Mouse (Mus musculus) hindbrain, embryonic 15.5 days (tissue): ENCODE measurements around the gene Isl2. TPM values are rescaled to one million over a fixed set of nuclear protein-coding genes. Genes with fewer than 3 reads are reported as not detected.

Source experiments
- ATAC-seq: fragments of 200-750 bp; cut with Nextera tagmentation; 2 replicates; pipeline ENCODE4 v1.8.0; 2017; ENCODE audit warnings: low read depth, moderate number of reproducible peaks, moderate TSS enrichment; ENCODE audit not compliant: low FRiP score
- H3K27ac ChIP-seq: fragments of 300-500 bp; sonication (generic); replicated peaks from 2 replicates; pipeline ENCODE4 v1.5.1; 2015; ENCODE audit warnings: mild to moderate bottlenecking, inconsistent platforms
- H3K27me3 ChIP-seq: fragments of 300-500 bp; sonication (generic); 2 replicates; pipeline ENCODE4 v1.6.1; 2015; ENCODE audit warnings: control low read depth, inconsistent platforms
- H3K36me3 ChIP-seq: fragments of 300-500 bp; sonication (generic); 2 replicates; pipeline ENCODE4 v1.6.1; 2015; ENCODE audit warnings: control low read depth, inconsistent platforms
- H3K4me1 ChIP-seq: fragments of 300-500 bp; sonication (generic); replicated peaks from 2 replicates; pipeline ENCODE4 v1.6.1; 2015; ENCODE audit warnings: control low read depth, inconsistent platforms
- H3K4me2 ChIP-seq: fragments of 300-500 bp; sonication (generic); 2 replicates; pipeline ENCODE4 v1.6.1; 2015; ENCODE audit warnings: moderate library complexity, mild to moderate bottlenecking, inconsistent platforms
- H3K4me3 ChIP-seq: fragments of 300-500 bp; sonication (generic); 2 replicates; pipeline ENCODE4 v1.5.1; 2015; ENCODE audit warnings: mild to moderate bottlenecking, inconsistent platforms
- H3K9ac ChIP-seq: fragments of 300-500 bp; sonication (generic); 2 replicates; pipeline ENCODE4 v1.6.1; 2015; ENCODE audit warnings: inconsistent platforms
- H3K9me3 ChIP-seq: fragments of 300-500 bp; sonication (generic); 2 replicates; pipeline ENCODE4 v1.6.1; 2016; ENCODE audit warnings: control low read depth, inconsistent platforms
- WGBS: fragments of 180-500 bp; shearing (Covaris S2); methylation state at CpG from one replicate; pipeline ENCODE4 v1.1.7; 2015; 5-methylcytosine and 5-hydroxymethylcytosine counted together
- polyA plus RNA-seq: library from polyadenylated mRNA; unstranded; fragments of >200 nt; fragmentation: Nextera tagmentation; extraction: Ambion mirVana; gene quantifications from 2 replicates; pipeline ENCODE4 v1.2.1, GENCODE M21; 2015

Isl2 gene
- 4.2 and 6.4 TPM in 2 replicates for polyA plus RNA-seq

DNA sequence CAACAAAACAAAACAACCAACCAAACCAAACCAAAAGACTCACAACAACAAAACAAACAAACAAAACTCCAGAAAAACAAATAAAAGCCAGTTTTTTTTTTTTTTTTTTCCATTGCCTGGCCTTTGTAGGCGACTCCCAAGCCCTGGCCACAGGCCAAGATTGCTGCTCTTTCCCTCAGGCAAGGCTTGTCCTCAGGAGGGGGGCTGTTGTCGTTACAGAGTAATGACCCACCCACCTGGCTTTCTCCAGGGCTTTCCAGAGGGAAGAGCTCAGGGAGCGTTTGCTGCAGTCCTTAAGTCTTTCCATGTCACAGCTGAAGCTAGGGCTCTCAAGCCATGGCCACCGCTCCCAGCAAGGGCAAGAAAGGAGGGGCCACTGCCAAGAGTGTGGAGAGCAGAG is at the start of gene Isl2:
Gene Isl2 (plus strand): TSS at position 296 of the 400 bp plus-strand sequence.
- Histone ChIP-seq H3K4me3 (no peak within 1 kb of the TSS), H3K4me2 (no peak within 1 kb of the TSS), H3K9ac (no peak within 1 kb of the TSS), H3K36me3 (no peaks in the 10 kb centered on the region), H3K9me3 (no peaks in the 10 kb centered on the region), H3K27me3 (peaks cover 57% of the 10 kb centered on the region), H3K4me1 (peaks cover 20% of the 10 kb centered on the region), H3K27ac (no peak within 1 kb of the TSS)
- ATAC-seq, result no peak
- whole genome bisulfite sequencing, result 8% methylated on average over 4 of the region's 4 CpGs

DNA sequence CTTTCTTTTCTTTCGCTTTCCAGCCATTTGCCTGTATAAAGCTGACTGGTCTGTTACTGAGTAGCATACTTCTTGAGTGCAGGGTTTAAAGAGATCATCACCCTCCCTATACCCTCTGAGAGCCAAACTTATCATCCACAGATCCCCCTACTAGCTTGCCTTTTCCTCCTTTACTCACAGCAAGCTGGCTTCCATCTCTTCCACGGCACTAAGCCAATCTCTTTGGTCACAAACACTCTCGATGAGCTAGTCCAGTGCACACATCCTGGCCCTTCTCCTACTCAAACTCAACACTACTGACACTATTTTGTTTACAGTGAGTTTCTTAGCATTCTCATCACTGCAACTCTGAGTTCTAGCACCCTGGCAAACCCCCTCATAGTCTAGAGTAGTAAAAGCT is 30.6 kb upstream of the Isl2 start:
- no peak overlapping the region for H3K27ac ChIP-seq
- peaks cover 10% of the 10 kb centered on the region for H3K4me1 ChIP-seq
- H3K36me3 ChIP-seq, result no peaks in the 10 kb centered on the region
- no peak overlapping the region for H3K4me3 ChIP-seq
- H3K27me3 ChIP-seq, result no peaks in the 10 kb centered on the region
- H3K4me2 ChIP-seq, result no peak overlapping the region
- no peak for ATAC-seq
- no peaks in the 10 kb centered on the region for H3K9me3 ChIP-seq
- no peak overlapping the region for H3K9ac ChIP-seq
- 94% methylated on average over 3 of the region's 3 CpGs for WGBS

DNA sequence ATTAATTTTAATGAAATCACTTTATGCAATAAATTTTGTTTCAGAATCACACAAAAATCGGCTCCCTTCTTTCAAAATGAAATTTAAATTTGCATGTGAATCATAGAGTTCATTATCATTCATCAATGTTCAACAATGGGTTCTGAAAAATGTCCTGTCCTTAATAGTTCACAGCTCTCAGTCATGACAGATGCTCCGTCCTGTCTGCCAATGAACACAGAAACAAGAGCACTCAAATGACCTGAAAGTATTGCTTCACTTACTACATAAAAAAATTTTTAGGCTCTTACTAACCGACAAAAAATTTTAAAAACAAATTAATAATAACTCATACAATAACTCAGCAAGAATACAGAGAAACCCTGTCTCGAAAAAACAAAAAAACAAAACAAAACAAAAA is 29.8 kb upstream of the Isl2 start:
- no peaks in the 10 kb centered on the region for H3K36me3 ChIP-seq
- 56% methylated on average over 4 of the region's 4 CpGs for WGBS

DNA sequence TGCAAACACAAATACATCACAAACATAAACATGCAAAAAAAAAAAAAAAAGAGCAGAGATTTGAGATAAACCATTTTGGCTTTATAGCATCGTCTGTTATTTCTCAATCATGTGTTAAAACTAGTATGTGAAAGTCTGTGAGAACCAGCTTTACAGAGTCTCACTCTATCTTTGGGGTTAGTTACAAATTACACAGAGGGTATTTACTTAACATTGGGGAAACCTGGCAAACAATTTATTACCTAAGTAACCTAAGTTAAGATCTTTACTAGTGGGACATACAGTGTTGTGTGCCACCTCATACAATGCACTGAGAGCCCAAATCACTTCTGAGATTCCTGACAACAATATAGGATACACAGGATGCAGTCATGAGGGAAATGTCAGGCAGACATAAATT is 28.7 kb upstream of the Isl2 start:
- 84% methylated on average over 1 of the region's 1 CpGs for WGBS
- no peak overlapping the region for H3K27ac ChIP-seq
- peaks cover 16% of the 10 kb centered on the region for H3K27me3 ChIP-seq
- no peak overlapping the region for H3K4me2 ChIP-seq
- H3K9me3 ChIP-seq, result no peaks in the 10 kb centered on the region
- no peak for ATAC-seq
- H3K9ac ChIP-seq, result no peak overlapping the region
- H3K36me3 ChIP-seq, result no peaks in the 10 kb centered on the region
- peaks cover 10% of the 10 kb centered on the region for H3K4me1 ChIP-seq
- H3K4me3 ChIP-seq, result no peak overlapping the region

More for the DNA sequence above, 29.8 kb upstream of the Isl2 start:
- Histone ChIP-seq H3K27me3 (peaks cover 6% of the 10 kb centered on the region), H3K4me2 (no peak overlapping the region), H3K27ac (no peak overlapping the region), H3K9ac (no peak overlapping the region), H3K4me1 (peaks cover 10% of the 10 kb centered on the region), H3K4me3 (no peak overlapping the region), H3K9me3 (no peaks in the 10 kb centered on the region)
- no peak for ATAC-seq

DNA sequence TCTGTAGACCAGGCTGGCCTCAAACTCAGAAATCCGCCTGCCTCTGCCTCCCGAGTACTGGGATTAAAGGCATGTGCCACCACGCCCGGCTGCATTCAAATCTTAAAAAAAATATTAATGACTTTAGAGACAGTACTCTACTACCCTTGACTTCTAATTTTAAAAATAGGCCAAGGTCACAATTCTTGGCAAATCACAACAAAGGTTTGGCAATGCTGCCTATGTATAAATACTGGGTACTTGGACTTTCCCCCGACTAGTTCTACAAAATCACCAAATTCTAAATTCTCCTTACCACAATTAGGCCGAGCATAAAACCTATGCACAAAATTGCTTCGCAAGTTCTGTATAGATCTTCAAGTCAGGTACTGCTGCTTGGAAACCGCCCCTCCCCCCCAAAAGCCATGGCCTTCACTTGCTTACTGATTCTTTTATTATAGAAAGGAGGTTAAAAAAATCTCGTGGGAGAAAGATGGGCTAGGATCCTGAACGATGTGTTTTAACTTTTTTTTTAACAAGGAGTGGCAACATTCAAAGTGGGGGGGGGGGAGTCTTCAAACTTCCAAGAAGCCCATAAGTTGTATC is 27.7 kb upstream of the Isl2 start:
- Histone ChIP-seq H3K27me3 (peaks cover 18% of the 10 kb centered on the region), H3K27ac (no peak overlapping the region), H3K9ac (no peak overlapping the region), H3K36me3 (no peaks in the 10 kb centered on the region), H3K4me3 (peak overlapping the region; percentile 97), H3K4me2 (peak overlapping the region; percentile 97), H3K4me1 (peaks cover 10% of the 10 kb centered on the region), H3K9me3 (no peaks in the 10 kb centered on the region)
- WGBS, result 81% methylated on average over 10 of the region's 10 CpGs
- ATAC-seq, result no peak

DNA sequence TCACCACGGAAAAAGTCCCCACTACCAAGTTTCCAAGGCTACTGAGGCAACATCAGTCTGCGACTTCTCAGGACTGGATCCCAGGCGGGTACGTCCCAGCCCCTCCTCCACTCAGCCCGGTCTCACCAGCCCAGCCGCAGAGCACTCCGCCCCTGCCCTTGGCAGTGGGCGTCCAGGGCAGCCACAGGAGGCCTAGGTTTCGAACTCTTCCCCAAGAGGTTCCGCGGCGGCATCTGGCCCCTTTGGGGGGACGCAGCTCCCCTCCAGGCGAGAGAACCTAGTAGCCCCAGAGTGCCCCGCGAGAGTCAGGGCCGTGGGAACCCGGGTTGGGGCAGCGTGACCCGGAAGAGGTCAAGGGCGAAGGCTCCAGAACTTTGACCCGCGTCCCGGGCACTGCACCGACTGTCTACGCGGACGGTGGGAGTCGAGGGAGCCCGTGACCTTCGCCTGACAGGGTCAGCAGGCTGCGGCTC is 26.9 kb upstream of the Isl2 start:
- Histone ChIP-seq H3K4me1 (peaks cover 10% of the 10 kb centered on the region), H3K4me2 (peak overlapping the region; percentile 97), H3K9me3 (no peaks in the 10 kb centered on the region), H3K27me3 (peaks cover 18% of the 10 kb centered on the region), H3K27ac (peak overlapping the region; percentile 82), H3K4me3 (peak overlapping the region; percentile 97), H3K36me3 (no peaks in the 10 kb centered on the region), H3K9ac (peak overlapping the region; percentile 87)
- ATAC-seq, result peak; percentile 79
- under 1% methylated on average over 32 of the region's 32 CpGs for WGBS

DNA sequence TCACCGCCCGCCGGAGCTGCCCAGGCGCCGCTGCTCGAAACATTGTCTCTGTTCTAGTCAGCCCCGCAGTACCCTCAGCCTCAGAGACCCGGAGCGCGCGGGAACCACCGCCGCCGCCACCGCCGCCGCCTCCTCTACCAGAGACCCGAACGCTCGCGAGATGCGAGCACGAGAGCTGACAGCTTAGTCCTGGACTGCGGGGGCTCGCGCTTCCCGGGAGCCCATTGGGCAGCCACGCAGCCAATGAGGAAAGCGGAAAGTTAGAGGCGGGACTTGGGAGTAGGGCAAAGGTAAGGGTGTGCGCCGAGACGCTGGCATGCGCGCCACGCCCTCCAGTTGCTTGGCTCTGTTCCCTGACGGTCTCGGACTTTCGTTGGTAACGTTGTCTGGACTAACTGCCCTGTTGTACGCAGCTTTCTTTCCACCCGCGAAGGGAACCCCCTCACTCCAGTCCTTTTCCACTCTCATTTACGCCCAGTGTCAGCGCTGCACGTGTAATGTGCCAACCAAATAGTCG is 26.4 kb upstream of the Isl2 start, which contains the start of gene Etfa:
Gene Etfa (minus strand): TSS at position 217 of the 517 bp plus-strand sequence.
- Histone ChIP-seq H3K4me3 (peak within 1 kb of the TSS; percentile 97), H3K9me3 (no peaks in the 10 kb centered on the region), H3K36me3 (no peaks in the 10 kb centered on the region), H3K27ac (peak within 1 kb of the TSS; percentile 82), H3K9ac (peak within 1 kb of the TSS; percentile 87), H3K27me3 (peaks cover 18% of the 10 kb centered on the region), H3K4me2 (peak within 1 kb of the TSS; percentile 97), H3K4me1 (peaks cover 10% of the 10 kb centered on the region)
- WGBS, result under 1% methylated on average over 47 of the region's 47 CpGs
- peak; percentile 100 for ATAC-seq

DNA sequence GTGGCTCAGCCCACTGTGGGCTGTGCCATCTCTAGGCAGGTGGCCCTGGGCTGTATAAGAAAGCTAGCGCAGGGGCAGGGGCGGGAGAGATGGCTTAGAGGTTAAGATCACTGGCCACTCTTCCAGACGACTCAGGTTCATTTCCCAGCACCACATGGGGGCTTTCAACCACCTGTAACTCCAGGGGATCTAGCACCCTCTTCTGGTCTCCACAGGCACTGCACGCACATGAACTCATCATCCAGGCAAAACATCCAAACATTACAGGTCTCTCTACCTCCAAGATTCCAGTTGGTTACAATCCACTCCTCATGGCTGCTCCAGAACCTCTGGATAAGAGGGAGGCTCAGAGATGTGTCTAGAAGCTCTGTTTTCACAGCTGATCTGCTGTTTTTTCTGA is 12.8 kb upstream of the Isl2 start:
- no peak for ATAC-seq
- WGBS, result 42% methylated on average over 4 of the region's 4 CpGs
- no peak overlapping the region for H3K4me2 ChIP-seq
- no peaks in the 10 kb centered on the region for H3K36me3 ChIP-seq
- no peaks in the 10 kb centered on the region for H3K9me3 ChIP-seq
- H3K4me1 ChIP-seq, result no peaks in the 10 kb centered on the region
- H3K4me3 ChIP-seq, result no peak overlapping the region
- H3K27me3 ChIP-seq, result 0 out of 2 replicates have a peak, but pooled peaks cover 4% of the 10 kb centered on the region
- no peak overlapping the region for H3K9ac ChIP-seq
- no peak overlapping the region for H3K27ac ChIP-seq

DNA sequence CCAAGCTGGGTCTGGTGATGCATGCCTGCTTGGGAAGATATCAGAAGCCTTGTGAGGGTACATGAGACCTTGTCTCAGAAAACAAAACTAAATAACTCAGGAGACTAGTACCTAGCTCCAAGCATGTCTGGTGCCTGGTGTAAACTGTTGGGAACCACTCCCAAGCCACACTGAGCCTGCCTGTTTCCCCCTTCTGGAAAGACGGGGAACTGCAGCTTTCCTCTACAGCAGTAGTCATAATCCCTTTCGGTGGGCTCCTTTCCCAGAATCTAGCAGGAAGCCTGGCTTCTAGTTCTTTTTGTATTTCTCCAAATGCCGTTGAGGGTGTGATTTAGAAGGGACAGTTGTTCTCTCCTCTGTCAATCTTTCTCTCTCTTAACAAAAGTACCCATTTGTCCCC is 2.6 kb upstream of the Isl2 start:
- H3K4me1 ChIP-seq, result peaks cover 5% of the 10 kb centered on the region
- H3K27ac ChIP-seq, result no peak overlapping the region
- no peaks in the 10 kb centered on the region for H3K9me3 ChIP-seq
- 17% methylated on average over 3 of the region's 3 CpGs for WGBS
- H3K9ac ChIP-seq, result no peak overlapping the region
- no peak overlapping the region for H3K4me3 ChIP-seq
- H3K36me3 ChIP-seq, result no peaks in the 10 kb centered on the region
- no peak overlapping the region for H3K4me2 ChIP-seq
- no peak for ATAC-seq
- peaks cover 48% of the 10 kb centered on the region for H3K27me3 ChIP-seq

DNA sequence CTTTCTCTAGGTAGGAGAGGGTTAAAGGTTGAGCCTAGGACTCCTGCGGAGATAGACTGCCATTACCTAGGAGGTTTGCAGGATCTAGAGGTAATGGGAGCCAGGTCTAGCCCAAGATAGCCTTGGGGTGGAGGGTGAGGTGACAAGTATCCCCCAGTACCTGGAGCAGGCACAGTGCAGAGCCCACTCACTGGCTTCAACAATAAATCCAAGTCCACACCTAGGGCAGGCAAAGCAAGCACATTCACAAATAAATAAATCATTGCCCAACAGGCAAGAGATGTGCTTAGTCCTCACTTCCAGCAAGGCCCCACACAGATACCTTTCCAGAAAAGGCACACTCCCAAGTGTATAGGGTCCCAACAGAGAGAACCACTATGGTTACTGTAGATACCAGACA is 534 bp downstream of the Isl2 start:
- Histone ChIP-seq H3K9ac (no peak overlapping the region), H3K27me3 (peaks cover 56% of the 10 kb centered on the region), H3K4me3 (no peak overlapping the region), H3K4me2 (no peak overlapping the region), H3K4me1 (peaks cover 21% of the 10 kb centered on the region), H3K27ac (no peak overlapping the region), H3K36me3 (no peaks in the 10 kb centered on the region), H3K9me3 (no peaks in the 10 kb centered on the region)
- ATAC-seq, result no peak
- WGBS, result 7% methylated on average over 1 of the region's 1 CpGs

DNA sequence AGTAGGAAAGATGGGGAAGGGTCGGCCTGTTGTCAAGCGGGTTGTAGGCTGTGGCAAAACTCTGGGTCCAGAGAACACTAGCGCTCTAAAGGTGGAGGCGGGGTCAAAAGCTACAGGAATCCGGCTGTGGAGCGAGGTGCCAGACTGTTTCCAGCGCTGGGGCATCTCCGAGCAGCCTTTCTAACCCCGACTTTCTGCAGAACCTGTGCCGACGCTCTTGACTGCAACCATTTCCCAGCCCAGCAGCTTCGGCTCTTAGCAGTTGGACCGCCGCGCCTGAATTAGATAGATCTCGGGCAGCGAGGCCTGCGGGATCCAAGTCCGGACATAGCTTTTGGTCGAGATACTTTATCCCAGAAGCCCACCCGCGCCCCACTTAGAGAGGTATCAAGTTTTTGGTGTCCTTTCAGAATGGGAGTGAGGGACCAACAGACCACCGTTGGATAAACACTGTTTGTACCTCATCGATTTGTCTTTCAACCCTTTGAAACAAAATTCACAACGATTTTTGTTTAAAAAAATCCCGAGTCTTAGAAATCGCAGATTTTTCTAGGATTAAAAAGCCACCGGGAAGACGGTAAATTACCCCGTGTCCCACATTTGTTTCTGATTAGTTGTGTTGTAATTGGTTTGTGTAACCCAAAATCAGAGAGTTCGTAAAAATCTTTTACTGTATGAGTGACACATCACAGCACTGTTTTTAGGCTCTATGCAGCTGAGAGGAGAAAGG is 1.4 kb downstream of the Isl2 start:
- Histone ChIP-seq H3K27me3 (peaks cover 62% of the 10 kb centered on the region), H3K9ac (no peak overlapping the region), H3K4me3 (no peak overlapping the region), H3K9me3 (no peaks in the 10 kb centered on the region), H3K4me2 (peak overlapping the region; percentile 63; the same call in 1 of the 2 replicates), H3K27ac (no peak overlapping the region), H3K4me1 (peaks cover 26% of the 10 kb centered on the region), H3K36me3 (no peaks in the 10 kb centered on the region)
- no peak for ATAC-seq
- WGBS, result 1% methylated on average over 31 of the region's 31 CpGs

DNA sequence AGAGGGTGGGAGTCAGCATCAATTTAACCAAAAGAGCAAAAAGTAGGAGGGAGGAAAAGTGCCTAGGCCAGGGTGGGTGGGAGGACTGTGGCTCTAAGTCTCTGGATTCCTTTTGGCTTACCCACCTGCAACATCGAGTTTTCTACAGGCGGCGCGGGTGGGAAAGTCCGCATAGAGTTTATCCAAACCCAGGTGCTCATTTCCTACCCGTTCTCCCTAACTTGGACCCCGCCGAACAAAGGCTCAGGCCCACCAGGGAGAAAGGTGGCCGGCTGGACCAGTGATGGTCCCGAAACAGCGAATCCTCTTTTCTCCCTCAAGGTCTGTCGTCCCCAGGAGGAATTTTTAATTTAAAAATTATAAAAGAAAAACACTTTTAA is 1.9 kb downstream of the Isl2 start:
- peaks cover 26% of the 10 kb centered on the region for H3K4me1 ChIP-seq
- H3K4me2 ChIP-seq, result peak overlapping the region; percentile 63
- no peak overlapping the region for H3K27ac ChIP-seq
- H3K27me3 ChIP-seq, result peaks cover 66% of the 10 kb centered on the region
- no peaks in the 10 kb centered on the region for H3K36me3 ChIP-seq
- H3K9ac ChIP-seq, result no peak overlapping the region
- peak overlapping the region; percentile 36 for H3K4me3 ChIP-seq
- under 1% methylated on average over 12 of the region's 12 CpGs for WGBS
- no peak for ATAC-seq
- no peaks in the 10 kb centered on the region for H3K9me3 ChIP-seq
